Mouse (Mus musculus) ES-E14 (cell line): ENCODE results near the gene St6galnac3. TPM values are rescaled to one million over a fixed set of nuclear protein-coding genes. Genes with fewer than 3 reads are reported as not detected.

Experiments used
- DNase-seq: peaks from one replicate; pipeline ENCODE4 v3.0.0-alpha.2; 2013; ENCODE audit warnings: low read depth, low spot score
- H3K27ac ChIP-seq: 2 replicates; pipeline ENCODE4 v1.5.1; 2012; ENCODE audit warnings: low read depth, mild to moderate bottlenecking, low read length, moderate library complexity, mixed read lengths; ENCODE audit not compliant: poor library complexity, insufficient read depth, severe bottlenecking
- H3K36me3 ChIP-seq: 2 replicates; pipeline ENCODE4 v1.6.1; 2012; ENCODE audit warnings: mild to moderate bottlenecking, low read length, moderate library complexity, mixed read lengths; ENCODE audit not compliant: control insufficient read depth, poor library complexity, insufficient read depth, severe bottlenecking
- H3K4me1 ChIP-seq, 2 experiments: fragments of 150-350 bp in 1 of 2; sonication (generic) in 1 of 2; 2 replicates each; pipeline ENCODE4 v1.6.1; 2012; ENCODE audit warnings: low read length in 2 of 2, mild to moderate bottlenecking in 1 of 2, mixed read lengths in 1 of 2; ENCODE audit not compliant: control insufficient read depth in 2 of 2, insufficient read depth in 2 of 2, poor library complexity in 1 of 2
- H3K4me3 ChIP-seq, 2 experiments: fragments of 150-350 bp in 1 of 2; sonication (generic) in 1 of 2; 2 replicates each; pipeline ENCODE4 v1.5.1; 2012; ENCODE audit warnings: low read length in 2 of 2, low read depth in 1 of 2, mild to moderate bottlenecking in 1 of 2, mixed read lengths in 1 of 2; ENCODE audit not compliant: insufficient read depth in 1 of 2, poor library complexity in 1 of 2, severe bottlenecking in 1 of 2
- H3K9ac ChIP-seq: 2 replicates; pipeline ENCODE4 v1.6.1; 2012; ENCODE audit warnings: low read depth, mild to moderate bottlenecking, low read length, mixed read lengths; ENCODE audit not compliant: poor library complexity, insufficient read depth, severe bottlenecking
- H3K9me3 ChIP-seq: fragments of 150-350 bp; sonication (generic); 2 replicates; pipeline ENCODE4 v1.6.1; 2012; ENCODE audit warnings: low read depth, mild to moderate bottlenecking, low read length; ENCODE audit not compliant: control insufficient read depth, insufficient read depth
- CHD2 ChIP-seq: IDR thresholded peaks from 2 replicates; pipeline ENCODE4 v1.6.1; 2014; ENCODE audit warnings: mild to moderate bottlenecking, low read depth, low read length, inconsistent platforms
- HCFC1 ChIP-seq: IDR thresholded peaks from 2 replicates; pipeline ENCODE4 v1.6.1; 2012; ENCODE audit warnings: low read length, inconsistent platforms, borderline replicate concordance; ENCODE audit not compliant: insufficient read depth
- MAFK ChIP-seq: IDR thresholded peaks from 2 replicates; pipeline ENCODE4 v1.6.1; 2014; ENCODE audit warnings: mild to moderate bottlenecking, low read depth, low read length, inconsistent platforms; ENCODE audit not compliant: insufficient read depth
- ZC3H11A ChIP-seq: IDR thresholded peaks from 2 replicates; pipeline ENCODE4 v1.6.1; 2012; ENCODE audit warnings: low read depth, mild to moderate bottlenecking, inconsistent platforms, low read length, borderline replicate concordance
- ZNF384 ChIP-seq: IDR thresholded peaks from 2 replicates; pipeline ENCODE4 v1.6.1; 2012; ENCODE audit warnings: low read depth, low read length, inconsistent platforms
- in situ Hi-C, 2 experiments: fragments of 600-800 bp; cut with MboI; formaldehyde crosslinking; loops; one replicate each; pipeline ENCODE4 v1.15.1; 2025; ENCODE audit warnings: low sequenced_read_pairs in 2 of 2, inconsistent platforms in 1 of 2; ENCODE audit not compliant: unreplicated experiment in 2 of 2
- total RNA-seq: library from RNA; depleted of rRNA; stranded (reverse); fragments of 300-350 nt; gene quantifications from 2 replicates; pipeline ENCODE4 v1.2.3, GENCODE M21; 2012

The St6galnac3 gene
- total RNA-seq, 1 experiment = 3.8 TPM

DNA sequence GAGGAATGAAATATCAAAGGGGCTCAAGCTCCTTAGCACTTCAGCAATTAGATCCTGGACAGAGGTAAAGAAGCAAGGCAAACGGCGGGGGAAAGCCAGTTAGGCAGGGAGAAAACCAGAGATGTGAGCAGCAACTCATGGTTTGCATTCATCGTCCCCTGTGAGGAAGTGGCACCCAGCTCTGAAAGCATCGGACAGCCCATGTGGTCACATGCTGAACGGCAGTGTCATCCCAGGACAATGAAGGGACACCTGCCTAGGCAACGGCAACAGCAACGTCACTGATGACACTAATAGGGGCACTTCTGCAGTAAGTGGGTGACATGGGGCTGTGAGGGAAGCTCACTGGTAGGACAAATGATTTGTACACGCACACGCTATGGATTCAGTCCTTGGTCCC is 249.1 kb downstream of the St6galnac3 start:
- no peak for DNase-seq
- in situ Hi-C loops = no loop called here

GRCm38 (mm10) chr3:153475461-153475860 is 249.5 kb downstream of the St6galnac3 start:
- peak overlapping the region in 1 of 2 experiments; percentile 22; a peak in 1 of 4 replicates for H3K4me3 ChIP-seq
- no peaks in the 10 kb centered on the region for H3K36me3 ChIP-seq
- TF ChIP-seq ZC3H11A (no peak), HCFC1 (no peak), MAFK (no peak), CHD2 (no peak), ZNF384 (no peak)
- no peak overlapping the region for H3K9ac ChIP-seq
- DNase-seq = no peak
- H3K9me3 ChIP-seq = no peaks in the 10 kb centered on the region
- in situ Hi-C loops = no loop called here
- no peaks in the 10 kb centered on the region; a peak in 1 of 4 replicates for H3K4me1 ChIP-seq
- H3K27ac ChIP-seq = no peak overlapping the region

More for the DNA sequence above, 249.1 kb downstream of the St6galnac3 start:
- H3K4me3 ChIP-seq = peak overlapping the region in 1 of 2 experiments; percentile 22; a peak in 1 of 4 replicates
- H3K4me1 ChIP-seq = no peaks in the 10 kb centered on the region; a peak in 1 of 4 replicates
- no peaks in the 10 kb centered on the region for H3K9me3 ChIP-seq
- TF ChIP-seq MAFK (no peak), HCFC1 (no peak), ZNF384 (no peak), CHD2 (no peak), ZC3H11A (no peak)
- H3K27ac ChIP-seq = no peak overlapping the region
- H3K9ac ChIP-seq = no peak overlapping the region
- H3K36me3 ChIP-seq = no peaks in the 10 kb centered on the region

- H3K27ac ChIP-seq = no peak overlapping the region
- H3K4me3 ChIP-seq = no peak overlapping the region
- no peaks in the 10 kb centered on the region for H3K36me3 ChIP-seq
- no peak for DNase-seq
- TF ChIP-seq MAFK = no peak
- TF ChIP-seq HCFC1 = no peak
- TF ChIP-seq ZNF384 = no peak
- no peak for TF ChIP-seq CHD2
- H3K9me3 ChIP-seq = no peaks in the 10 kb centered on the region
- no peaks in the 10 kb centered on the region; a peak in 1 of 4 replicates for H3K4me1 ChIP-seq
- no peak overlapping the region for H3K9ac ChIP-seq
- in situ Hi-C loops = no loop called here
Observed at GRCm38 (mm10) chr3:153472583-153473471, 252.1 kb downstream of the St6galnac3 start.

DNA sequence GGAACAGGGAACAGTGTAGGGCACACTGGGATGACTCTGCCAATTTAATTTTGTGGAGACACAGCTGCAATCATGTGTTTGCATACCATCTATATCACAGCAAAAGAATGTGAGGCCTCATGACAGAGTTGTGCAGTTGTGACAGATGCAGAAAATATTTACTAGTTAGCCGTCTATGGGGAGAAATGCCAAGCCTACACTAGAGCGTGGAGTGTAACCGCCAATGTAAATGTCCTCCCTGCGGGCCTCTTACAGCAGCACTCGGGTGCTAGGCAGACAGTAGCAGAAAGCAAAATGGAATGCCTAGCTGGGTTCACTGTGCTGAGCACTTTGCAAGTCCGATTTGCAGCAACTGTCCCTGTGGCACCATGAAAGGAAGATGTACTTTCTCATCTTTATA is 261.1 kb downstream of the St6galnac3 start:
- Histone ChIP-seq H3K4me3 (no peak overlapping the region), H3K27ac (no peak overlapping the region), H3K36me3 (no peaks in the 10 kb centered on the region), H3K4me1 (no peaks in the 10 kb centered on the region), H3K9me3 (no peaks in the 10 kb centered on the region), H3K9ac (no peak overlapping the region)
- DNase-seq = no peak
- in situ Hi-C loops = no loop called here
- TF ChIP-seq ZC3H11A (no peak), ZNF384 (no peak)
